In the genomic region with DNA sequence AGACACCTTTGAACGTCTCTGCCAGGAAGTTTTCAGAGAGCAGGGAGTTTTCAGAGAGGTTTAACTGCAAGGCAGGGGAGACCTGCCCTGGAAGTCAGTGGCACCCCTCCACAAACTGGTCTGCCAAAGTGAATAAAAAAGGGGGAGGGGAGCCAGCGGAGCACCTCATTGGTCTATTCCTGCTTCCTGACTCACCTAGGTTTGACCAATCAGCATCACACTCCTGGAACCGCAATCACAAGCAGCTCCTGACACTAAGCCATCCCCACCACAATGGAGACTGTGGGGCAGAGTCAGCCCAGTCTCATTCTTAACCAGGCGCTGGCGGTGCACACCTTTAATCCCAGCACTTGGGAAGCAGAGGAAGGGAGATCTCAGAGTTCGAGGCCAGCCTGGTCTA, we compare ENCODE assay signal across 21 mouse cellular contexts.
DNase-seq lines count a peak whose midpoint lies in the region; ATAC-seq lines count a peak whose summit lies in the region.
"Had no signal": no experiment of that assay in that cellular context is flagged by ENCODE, and none has a peak within 500 bp of the region (broad histone marks: within the 10 kb centered on the region; RNA-seq: fewer than 3 reads in every experiment).

No protein-coding gene starts in this region.

- peak; percentile 11 for DNase-seq in thymus, postnatal 14 days
- DNase-seq in thymus, postnatal 25 days: no peak
- peak; percentile 44 for DNase-seq in ES-CJ7 (ENCODE audit: low read depth, low spot score)
- peak; percentile 62 for DNase-seq in R1 (ENCODE audit: low read depth, low spot score)
- no peak for DNase-seq in urinary bladder, postnatal 36 days (ENCODE audit: low spot score in 2 of 2)
- no peak for DNase-seq in cerebellum, postnatal 10 days
- DNase-seq: adrenal gland, adult 2 months; adrenal gland, postnatal 10 days; adrenal gland, postnatal 25 days; B cell, adult 2 months; cerebellum, adult 11-12 months; cerebellum, adult 2 months; cerebellum, adult 9-10 months; cerebellum, postnatal 14 days; cerebellum, postnatal 36 days; forebrain, postnatal 0 days had no signal

- ATAC-seq in cerebellum, adult (ENCODE audit: insufficient number of reproducible peaks, low FRiP score, low TSS enrichment): no peak
- ATAC-seq: CD4-positive, CD25-positive, alpha-beta regulatory T cell, adult 4 months; forebrain, embryonic 13.5 days; forebrain, embryonic 15.5 days; forebrain, postnatal 0 days; Patski had no signal

Comparison
In these comparisons a context has a peak if more than half of its experiments do, and no peak if none do; other contexts are left out.
1. DNase-seq: peak in thymus, postnatal 14 days (single experiment), ES-CJ7 (single experiment) and R1 (single experiment); none in thymus, postnatal 25 days (single experiment), urinary bladder, postnatal 36 days (0 of 2) and cerebellum, postnatal 10 days (0 of 2).